Mouse (Mus musculus) CH12.LX (cell line): ENCODE data around the gene Zfp82. TPM values are rescaled to one million over a fixed set of nuclear protein-coding genes. Genes with fewer than 3 reads are reported as not detected.

Experiments used
- DNase-seq: peaks from one replicate; pipeline ENCODE4 v3.0.0-alpha.2; 2013; ENCODE audit errors: extremely low read depth
- H3K27ac ChIP-seq: 2 replicates; pipeline ENCODE4 v1.5.1; 2012; ENCODE audit warnings: low read depth, mild to moderate bottlenecking, control low read depth, moderate library complexity; ENCODE audit not compliant: insufficient read depth
- H3K27me3 ChIP-seq: replicated peaks from 2 replicates; pipeline ENCODE3; 2012; ENCODE audit warnings: inconsistent platforms
- H3K36me3 ChIP-seq, 2 experiments: replicated peaks in 1 of 2; 2 replicates each; pipeline versions ENCODE3 to v1.6.1; 2012; ENCODE audit warnings: inconsistent platforms in 1 of 2, low read length in 1 of 2, mild to moderate bottlenecking in 1 of 2, mixed read lengths in 1 of 2, moderate library complexity in 1 of 2; ENCODE audit not compliant: control insufficient read depth in 1 of 2, insufficient read depth in 1 of 2
- H3K4me1 ChIP-seq, 2 experiments: 2 replicates each; pipeline ENCODE4 v1.6.1; 2012; ENCODE audit warnings: inconsistent platforms in 1 of 2, moderate library complexity in 1 of 2; ENCODE audit not compliant: insufficient read depth in 2 of 2, control insufficient read depth in 1 of 2
- H3K4me2 ChIP-seq: 2 replicates; pipeline ENCODE4 v1.6.1; 2012; ENCODE audit warnings: low read depth, mild to moderate bottlenecking, control low read depth; ENCODE audit not compliant: poor library complexity, insufficient read depth, severe bottlenecking
- H3K4me3 ChIP-seq, 3 experiments: fragments of 150-350 bp in 1 of 3; sonication (generic) in 1 of 3; replicated peaks in 1 of 3; 2 replicates each; pipeline versions ENCODE3 to v1.5.1; 2011 to 2012; ENCODE audit warnings: low read depth in 2 of 3, low read length in 2 of 3, mild to moderate bottlenecking in 2 of 3, moderate library complexity in 2 of 3, control low read depth in 1 of 3, improper control_type of control experiment in 1 of 3, inconsistent platforms in 1 of 3, mixed read lengths in 1 of 3; ENCODE audit not compliant: poor library complexity in 1 of 3
- H3K79me2 ChIP-seq: replicated peaks from 2 replicates; pipeline ENCODE4 v1.6.1; 2012; ENCODE audit warnings: mild to moderate bottlenecking, moderate library complexity; ENCODE audit not compliant: control insufficient read depth, poor library complexity, insufficient read depth, severe bottlenecking; ENCODE audit errors: extremely low read depth
- H3K9ac ChIP-seq: 2 replicates; pipeline ENCODE4 v1.6.1; 2012; ENCODE audit warnings: low read depth, mild to moderate bottlenecking, control low read depth, moderate library complexity; ENCODE audit not compliant: insufficient read depth
- H3K9me3 ChIP-seq: replicated peaks from 2 replicates; pipeline ENCODE3; 2012; ENCODE audit warnings: low read length, inconsistent platforms, mixed read lengths
- CHD1 ChIP-seq: IDR thresholded peaks from 2 replicates; pipeline ENCODE4 v1.6.1; 2012; ENCODE audit warnings: low read depth, low read length, improper control_type of control experiment, inconsistent platforms
- CHD2 ChIP-seq: IDR thresholded peaks from 2 replicates; pipeline ENCODE4 v1.6.1; 2011; ENCODE audit warnings: low read length, improper control_type of control experiment
- CTCF ChIP-seq, 2 experiments: IDR thresholded peaks in 1 of 2; conservative IDR thresholded peaks in 1 of 2; 2 replicates each; pipeline ENCODE4 v1.5.1; 2011 to 2012; ENCODE audit warnings: low read depth in 2 of 2, low read length in 2 of 2, improper control_type of control experiment in 1 of 2, inconsistent platforms in 1 of 2, mild to moderate bottlenecking in 1 of 2, moderate library complexity in 1 of 2
- EP300 ChIP-seq: IDR thresholded peaks from 2 replicates; pipeline ENCODE4 v1.6.1; 2011; ENCODE audit warnings: low read length, improper control_type of control experiment
- ETS1 ChIP-seq: conservative IDR thresholded peaks from 2 replicates; pipeline ENCODE4 v1.6.1; 2012; ENCODE audit warnings: low read depth, mild to moderate bottlenecking, inconsistent platforms, low read length, improper control_type of control experiment, moderate library complexity
- GABPA ChIP-seq: IDR thresholded peaks from 2 replicates; pipeline ENCODE4 v1.6.1; 2012; ENCODE audit warnings: low read depth, low read length, improper control_type of control experiment, inconsistent platforms; ENCODE audit not compliant: insufficient replicate concordance
- IRF4 ChIP-seq: IDR thresholded peaks from 2 replicates; pipeline ENCODE4 v1.6.1; 2014; ENCODE audit warnings: low read depth, mild to moderate bottlenecking, inconsistent platforms, low read length, improper control_type of control experiment
- KAT2A ChIP-seq: IDR thresholded peaks from 2 replicates; pipeline ENCODE4 v1.6.1; 2012; ENCODE audit warnings: low read length, improper control_type of control experiment, inconsistent platforms; ENCODE audit not compliant: insufficient replicate concordance
- MXI1 ChIP-seq: IDR thresholded peaks from 2 replicates; pipeline ENCODE4 v1.6.1; 2011; ENCODE audit warnings: mild to moderate bottlenecking, low read depth, low read length, improper control_type of control experiment
- NELFE ChIP-seq: IDR thresholded peaks from 2 replicates; pipeline ENCODE4 v1.6.1; 2011; ENCODE audit warnings: low read depth, low read length, improper control_type of control experiment
- PAX5 ChIP-seq: IDR thresholded peaks from 2 replicates; pipeline ENCODE4 v1.6.1; 2012; ENCODE audit warnings: low read length, inconsistent platforms, mixed read lengths
- POLR2A ChIP-seq: IDR thresholded peaks from 2 replicates; pipeline ENCODE4 v1.6.1; 2011; ENCODE audit warnings: low read depth, mild to moderate bottlenecking, improper control_type of control experiment, low read length
- POLR2AphosphoS2 ChIP-seq: IDR thresholded peaks from 2 replicates; pipeline ENCODE4 v1.6.1; 2011; ENCODE audit warnings: low read depth, low read length, improper control_type of control experiment
- RCOR1 ChIP-seq: conservative IDR thresholded peaks from 2 replicates; pipeline ENCODE4 v1.6.1; 2012; ENCODE audit warnings: low read depth, mild to moderate bottlenecking, inconsistent platforms, low read length, improper control_type of control experiment
- SIN3A ChIP-seq: IDR thresholded peaks from 2 replicates; pipeline ENCODE4 v1.6.1; 2012; ENCODE audit warnings: low read length, improper control_type of control experiment, inconsistent platforms
- TBP ChIP-seq: conservative IDR thresholded peaks from 2 replicates; pipeline ENCODE4 v1.6.1; 2011; ENCODE audit warnings: low read depth, low read length, improper control_type of control experiment
- TCF12 ChIP-seq: IDR thresholded peaks from 2 replicates; pipeline ENCODE4 v1.6.1; 2014; ENCODE audit warnings: low read depth, mild to moderate bottlenecking, inconsistent platforms, low read length, improper control_type of control experiment
- UBTF ChIP-seq: IDR thresholded peaks from 2 replicates; pipeline ENCODE4 v1.6.1; 2012; ENCODE audit warnings: low read depth, mild to moderate bottlenecking, inconsistent platforms, low read length, improper control_type of control experiment, moderate library complexity
- USF1 ChIP-seq: IDR thresholded peaks from 2 replicates; pipeline ENCODE4 v1.6.1; 2014; ENCODE audit warnings: low read depth, mild to moderate bottlenecking, inconsistent platforms, low read length, improper control_type of control experiment
- USF2 ChIP-seq: conservative IDR thresholded peaks from 2 replicates; pipeline ENCODE4 v1.6.1; 2011; ENCODE audit warnings: low read depth, low read length, improper control_type of control experiment
- ZC3H11A ChIP-seq: IDR thresholded peaks from 2 replicates; pipeline ENCODE4 v1.6.1; 2012; ENCODE audit warnings: low read depth, mild to moderate bottlenecking, inconsistent platforms, low read length, improper control_type of control experiment
- dilution Hi-C: fragments of 300-500 bp; cut with MboI; formaldehyde crosslinking; loops from 2 replicates; pipeline ENCODE4 v1.14.3; 2020; ENCODE audit warnings: low sequenced_read_pairs; ENCODE audit not compliant: extremely low pct_unique_long_range_greater_than_20kb, extremely low pct_ligation_motif_present
- in situ Hi-C: fragments of 300-500 bp; cut with MboI; formaldehyde crosslinking; loops from 3 replicates; pipeline ENCODE4 v1.14.3; 2019; ENCODE audit warnings: low sequenced_read_pairs, low pct_ligation_motif_present, low pct_unique_long_range_greater_than_20kb, mixed read lengths
- polyA plus RNA-seq: library from polyadenylated mRNA; unstranded; fragments of >175 nt; gene quantifications from 2 replicates; pipeline ENCODE4 v1.2.1, GENCODE M21; 2012; ENCODE audit warnings: low read depth; ENCODE audit not compliant: insufficient read length
- total RNA-seq, 2 experiments: library from RNA; depleted of rRNA; stranded (reverse); fragments of 300-350 nt in 1 of 2; fragments of >200 nt in 1 of 2; gene quantifications; 2 replicates each; pipeline ENCODE4 v1.2.3; 2012 to 2014

Gene Zfp82
- total and polyA plus RNA-seq, 3 experiments = 4.9 to 7.1 (median 6.9) TPM

GRCm38 (mm10) chr7:30023324-30023723 lies 49.4 kb downstream of the Zfp82 start:
- Histone ChIP-seq H3K9me3 (no peaks in the 10 kb centered on the region), H3K27ac (no peak overlapping the region), H3K27me3 (no peaks in the 10 kb centered on the region), H3K4me1 (no peaks in the 10 kb centered on the region), H3K9ac (no peak overlapping the region), H3K4me2 (no peak overlapping the region), H3K36me3 (peaks cover 59 to 86% of the 10 kb centered on the region in 2 experiments), H3K4me3 (no peak overlapping the region), H3K79me2 (no peaks in the 10 kb centered on the region)
- in situ Hi-C loops (no loop called here), dilution Hi-C loops (no loop called here)
- TF ChIP-seq ZC3H11A (no peak), TCF12 (no peak), USF2 (no peak), EP300 (no peak), CTCF (conservative IDR thresholded peaks at IDR 0.05 in 1 of 2, IDR thresholded peaks at IDR 0.05 in 1 of 2; ENCODE audit: low read depth in 2 of 2, low read length in 2 of 2) (no peak), POLR2A (no peak), MXI1 (no peak), POLR2AphosphoS2 (no peak), UBTF (no peak)
- DNase-seq = no peak

DNA sequence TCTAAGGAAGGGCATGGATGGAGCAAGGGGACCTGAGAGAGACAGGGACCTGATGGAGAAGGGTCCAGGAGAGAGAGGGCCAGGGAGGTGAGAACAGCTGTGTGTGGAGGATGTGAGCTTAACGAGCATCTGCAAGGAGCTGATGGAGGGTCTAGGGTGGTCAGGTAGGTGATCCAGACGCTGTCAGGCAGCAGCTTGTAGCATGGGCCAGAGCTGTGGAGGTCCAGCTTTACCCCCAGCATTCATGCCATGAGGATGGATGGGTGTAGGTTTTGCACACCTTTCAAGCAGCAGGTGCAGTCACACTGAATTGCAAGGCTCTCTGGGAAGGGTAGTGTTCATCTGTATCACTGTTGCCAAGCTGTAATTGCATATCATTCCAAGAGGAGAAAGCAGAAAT lies 53.2 kb downstream of the Zfp82 start:
- Histone ChIP-seq H3K27me3 (no peaks in the 10 kb centered on the region), H3K4me2 (no peak overlapping the region), H3K79me2 (no peaks in the 10 kb centered on the region; the same call in 1 of the 2 replicates), H3K27ac (no peak overlapping the region), H3K4me1 (no peaks in the 10 kb centered on the region), H3K36me3 (peaks cover 68 to 91% of the 10 kb centered on the region in 2 experiments), H3K9me3 (no peaks in the 10 kb centered on the region), H3K9ac (no peak overlapping the region), H3K4me3 (no peak overlapping the region)
- no peak for DNase-seq
- dilution Hi-C loops (no loop called here), in situ Hi-C loops (no loop called here)
- TF ChIP-seq GABPA (no peak), POLR2AphosphoS2 (no peak), TBP (no peak), POLR2A (no peak), PAX5 (no peak), ETS1 (no peak), TCF12 (no peak), USF1 (no peak), CHD2 (no peak), SIN3A (no peak), USF2 (no peak), CHD1 (no peak), EP300 (no peak), RCOR1 (no peak), KAT2A (no peak), NELFE (no peak), UBTF (no peak), IRF4 (no peak)
